9 mouse cellular contexts compared by ENCODE assay signal in the genomic region with DNA sequence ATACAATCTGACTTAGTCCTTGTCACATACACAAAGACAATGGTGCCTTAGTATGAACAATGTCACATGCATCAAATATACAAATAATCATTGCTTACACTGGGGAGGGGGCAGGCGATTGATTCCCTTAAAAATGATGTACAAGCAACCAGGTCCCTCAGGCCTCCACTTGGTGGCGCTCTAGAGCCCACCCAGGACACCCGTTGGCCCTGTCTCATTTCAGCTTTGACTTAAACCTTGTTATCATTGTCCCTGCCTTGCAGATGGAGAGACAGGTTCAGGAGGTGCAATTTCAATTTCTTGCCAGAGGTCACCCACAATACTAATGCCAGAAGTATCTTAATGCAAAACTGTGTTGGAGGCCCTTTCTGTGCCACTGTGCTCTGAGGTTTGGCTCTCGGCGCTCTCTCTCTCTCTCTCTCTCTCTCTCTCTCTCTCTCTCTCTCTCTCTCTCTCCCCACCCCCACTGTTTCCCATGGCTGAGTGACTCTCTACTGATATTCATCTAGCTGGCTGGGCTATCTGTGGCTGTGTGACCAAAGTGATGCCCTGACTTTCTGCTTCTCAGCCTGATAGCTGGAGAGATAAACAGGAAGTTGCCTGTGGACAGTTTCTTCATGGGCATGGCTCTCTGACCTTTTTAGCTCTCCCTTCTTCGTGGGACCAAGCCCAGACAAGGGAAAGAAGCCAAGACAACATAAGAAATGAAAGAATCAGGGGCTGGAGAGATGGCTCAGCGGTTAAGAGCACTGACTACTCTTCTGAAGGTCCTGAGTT. TPM values are rescaled to one million over a fixed set of nuclear protein-coding genes. Genes with fewer than 3 reads are reported as not detected.
DNase-seq lines count a peak whose midpoint lies in the region; ATAC-seq lines count a peak whose summit lies in the region.
"Had no signal": no experiment of that assay in that cellular context is flagged by ENCODE, and none has a peak within 500 bp of the region (broad histone marks: within the 10 kb centered on the region; RNA-seq: fewer than 3 reads in every experiment).

No protein-coding gene starts in this region.

- peak; percentile 31; the same call in 1 of the 2 replicates for ATAC-seq in frontal cortex, adult (ENCODE audit: low TSS enrichment)
- peak; percentile 65 for ATAC-seq in megakaryocyte, adult 5-6 weeks (ENCODE audit: poor library complexity, severe bottlenecking)

- no peak for DNase-seq in frontal cortex, postnatal 10 days (ENCODE audit: low spot score in 2 of 2)
- peak; percentile 56 for DNase-seq in urinary bladder, postnatal 14 days (ENCODE audit: low spot score)
- no peak for DNase-seq in urinary bladder, postnatal 4 days (ENCODE audit: low spot score in 2 of 2)
- peak; percentile 74 for DNase-seq in embryo, embryonic 9.5 days (ENCODE audit: extremely low spot score)
- peak; percentile 43 to 81 for DNase-seq in kidney, postnatal 36 days
- no peak for DNase-seq in yolk sac, embryonic 10.5 days (ENCODE audit: low spot score)

RNA-seq across cellular contexts. Expression of a gene that starts 35.7 kb away (rescaled TPM):
- not detected in 2 replicates for total RNA-seq in megakaryocyte, adult 5-6 weeks (2015)
- not detected in 2 replicates for total RNA-seq in megakaryocyte, adult 5-6 weeks (2017)
- total RNA-seq: left cerebral cortex, postnatal 10 days had no signal

Comparison
In these comparisons a context has a peak if more than half of its experiments do, and no peak if none do; other contexts are left out.
1. DNase-seq: peak in urinary bladder, postnatal 14 days (single experiment), embryo, embryonic 9.5 days (single experiment) and kidney, postnatal 36 days (2 of 2); none in frontal cortex, postnatal 10 days (0 of 2), urinary bladder, postnatal 4 days (0 of 2) and yolk sac, embryonic 10.5 days (single experiment).